Mouse (Mus musculus): ENCODE measurements around the gene Olfr1371.

Gene Olfr1371

DNA sequence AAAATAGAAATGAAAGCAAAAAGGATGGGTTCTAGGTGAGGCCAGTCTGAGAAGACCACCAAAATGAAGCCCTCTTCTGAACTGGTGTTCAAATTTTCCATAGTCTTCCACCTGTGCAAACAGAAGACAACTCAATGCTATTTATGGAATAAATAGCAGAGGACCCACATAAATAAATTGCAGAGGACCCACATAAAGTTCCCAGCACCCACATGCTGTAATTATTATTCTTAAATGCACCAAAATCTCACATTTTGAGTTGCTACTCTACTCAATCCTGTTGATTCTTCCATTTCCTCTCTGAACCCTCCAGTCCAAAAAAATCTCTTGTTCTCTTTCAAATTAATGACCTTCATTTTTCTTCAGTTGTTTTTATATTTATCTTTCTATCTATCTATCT, at the start of gene Olfr1371:
TSS of gene Olfr1371 (minus strand) at position 101 of the 400 bp plus-strand sequence.
- DNase-seq (ENCODE audit: low spot score in 2 of 2): no peak

DNA sequence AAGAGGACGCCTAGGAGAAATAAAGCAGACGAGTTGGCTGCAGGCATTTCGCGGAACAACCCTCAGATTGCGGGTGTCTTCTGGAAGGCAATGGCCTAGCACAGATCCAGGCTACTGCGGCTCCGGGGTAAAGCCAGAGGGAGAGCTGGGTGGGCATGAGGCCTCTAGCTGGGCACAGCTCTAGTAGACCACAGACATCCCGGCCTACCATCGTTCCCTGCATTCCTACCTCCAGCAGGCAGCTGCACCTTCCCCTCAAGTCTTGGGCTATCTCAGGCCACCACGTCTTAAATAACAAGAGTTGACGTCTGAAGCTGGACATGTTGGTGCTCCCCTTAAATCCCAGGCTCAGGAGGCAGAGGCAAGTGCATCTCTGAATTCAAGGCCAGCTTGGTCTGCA, 48.6 kb upstream of the Olfr1371 start:
- DNase-seq (ENCODE audit: low spot score in 2 of 2): no peak

GRCm38 (mm10) chr11:52261937-52262336, 48.1 kb upstream of the Olfr1371 start:
- DNase-seq (ENCODE audit: low spot score in 2 of 2): peak; percentile 52 to 58

GRCm38 (mm10) chr11:52260878-52261277, 47.1 kb upstream of the Olfr1371 start:
- no peak for DNase-seq (ENCODE audit: low spot score in 2 of 2)

GRCm38 (mm10) chr11:52258711-52259110, 44.9 kb upstream of the Olfr1371 start:
- DNase-seq (ENCODE audit: low spot score in 2 of 2): no peak

- no peak for DNase-seq (ENCODE audit: low spot score in 2 of 2)
These were observed 43.6 kb upstream of the Olfr1371 start for GRCm38 (mm10) chr11:52257376-52257775.

DNA sequence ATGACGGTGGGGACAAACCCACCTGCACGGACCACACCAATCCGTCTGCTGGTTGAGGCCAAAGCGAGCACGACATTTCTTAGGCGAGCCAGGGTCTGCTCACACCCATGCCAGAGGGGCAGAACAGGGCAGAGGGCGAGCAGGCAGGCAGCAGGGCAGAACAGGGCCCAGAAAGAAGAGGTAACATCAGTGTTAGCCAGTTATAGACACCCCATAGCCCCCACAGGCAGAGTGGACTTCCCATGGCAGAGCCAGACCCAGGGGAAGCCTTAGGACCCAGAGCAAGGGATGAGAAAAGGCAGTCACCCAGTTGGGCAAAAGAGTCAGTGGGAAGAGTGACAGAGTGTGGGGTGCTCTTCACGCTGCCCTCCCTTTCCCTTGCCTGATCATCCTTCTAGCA, 41.3 kb upstream of the Olfr1371 start:
- DNase-seq (ENCODE audit: low spot score in 2 of 2): no peak

- peak in 1 of 2 experiments; percentile 37 for DNase-seq (ENCODE audit: low spot score in 2 of 2)
These were observed 40.0 kb upstream of the Olfr1371 start for GRCm38 (mm10) chr11:52253674-52254375.

- DNase-seq (ENCODE audit: low spot score in 2 of 2): no peak
These were observed 38.9 kb upstream of the Olfr1371 start for GRCm38 (mm10) chr11:52252692-52253091.

DNA sequence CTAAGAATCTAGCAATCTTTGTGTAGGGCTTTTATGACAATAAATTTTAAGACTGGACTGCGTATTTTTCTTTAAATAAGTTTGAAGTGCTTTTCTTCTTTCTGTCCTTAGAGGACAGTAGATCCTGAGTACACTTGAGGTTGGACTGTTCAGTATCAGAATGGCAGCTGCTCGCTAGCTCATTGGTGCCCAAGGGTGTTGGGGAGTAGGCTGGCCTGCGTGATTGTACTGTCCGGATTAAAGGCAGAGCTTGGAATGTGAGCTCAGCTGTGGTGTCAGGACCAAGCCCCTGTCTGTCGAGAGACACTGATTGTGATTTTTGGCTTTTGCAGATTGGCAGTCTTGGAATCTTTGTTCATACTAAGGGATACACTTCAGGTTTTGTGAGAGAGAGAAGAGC, 38.0 kb upstream of the Olfr1371 start:
- DNase-seq (ENCODE audit: low spot score in 2 of 2): no peak

GRCm38 (mm10) chr11:52249452-52249851, 35.7 kb upstream of the Olfr1371 start:
- DNase-seq (ENCODE audit: low spot score in 2 of 2): no peak

DNA sequence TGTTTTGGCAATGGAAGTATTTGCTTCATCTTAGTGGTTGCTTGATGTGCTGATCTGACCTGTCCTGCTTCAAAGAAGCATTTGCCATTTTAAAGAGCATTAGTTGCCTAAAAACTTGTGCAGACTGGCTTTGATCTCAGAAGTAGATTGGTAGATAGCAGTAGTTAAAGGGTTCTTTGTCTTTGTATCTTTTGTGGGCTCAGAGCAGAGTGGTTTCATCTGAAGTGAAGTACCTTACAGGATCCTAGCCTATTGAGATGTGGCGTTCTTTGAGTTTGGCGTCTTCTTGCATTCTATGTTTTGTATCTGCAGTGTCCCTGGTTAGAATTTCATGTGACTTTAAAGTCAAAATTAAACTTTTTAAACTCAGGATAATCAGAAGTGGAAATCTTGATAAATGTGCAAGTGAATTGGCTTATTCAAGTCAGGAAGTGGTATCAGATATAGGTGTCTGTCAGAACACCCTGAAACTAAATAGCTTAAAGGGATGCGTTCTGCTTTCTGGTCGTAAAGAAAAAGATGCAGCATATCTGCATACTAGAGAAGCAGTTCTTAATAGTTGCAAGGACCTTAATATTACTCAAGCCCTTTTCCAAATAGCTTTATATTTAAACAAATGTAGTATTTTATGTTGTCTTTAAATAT, 27.2 kb upstream of the Olfr1371 start:
- no peak for DNase-seq (ENCODE audit: low spot score in 2 of 2)

DNA sequence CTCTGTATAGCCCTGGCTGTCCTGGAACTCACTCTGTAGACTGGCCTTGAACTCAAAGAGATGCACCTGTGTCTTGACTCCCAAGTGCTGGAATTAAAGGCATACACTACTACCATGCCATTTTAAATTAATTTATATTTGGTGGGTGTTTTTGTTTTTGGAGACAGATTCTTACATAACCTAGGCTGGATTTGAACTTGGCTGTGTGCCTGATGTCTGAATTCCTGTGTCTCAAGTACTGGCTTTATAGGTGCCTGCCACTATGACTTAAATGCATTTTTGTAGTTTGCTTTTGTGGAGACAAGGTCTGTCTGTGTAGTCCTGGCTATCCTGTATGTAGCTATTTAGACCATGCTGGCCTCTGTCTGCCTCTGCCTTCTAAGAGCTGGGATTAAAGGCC, 20.7 kb upstream of the Olfr1371 start:
- DNase-seq (ENCODE audit: low spot score in 2 of 2): no peak

- DNase-seq (ENCODE audit: low spot score in 2 of 2): no peak
These were observed 20.1 kb upstream of the Olfr1371 start for GRCm38 (mm10) chr11:52233906-52234305.

GRCm38 (mm10) chr11:52233043-52233653, 19.4 kb upstream of the Olfr1371 start:
- no peak for DNase-seq (ENCODE audit: low spot score in 2 of 2)

GRCm38 (mm10) chr11:52231606-52232541, 18.1 kb upstream of the Olfr1371 start, which contains the start of gene Skp1a:
TSS of gene Skp1a (plus strand) at chr11:52231995.
- DNase-seq (ENCODE audit: low spot score in 2 of 2): peak; percentile 87 to 96

DNA sequence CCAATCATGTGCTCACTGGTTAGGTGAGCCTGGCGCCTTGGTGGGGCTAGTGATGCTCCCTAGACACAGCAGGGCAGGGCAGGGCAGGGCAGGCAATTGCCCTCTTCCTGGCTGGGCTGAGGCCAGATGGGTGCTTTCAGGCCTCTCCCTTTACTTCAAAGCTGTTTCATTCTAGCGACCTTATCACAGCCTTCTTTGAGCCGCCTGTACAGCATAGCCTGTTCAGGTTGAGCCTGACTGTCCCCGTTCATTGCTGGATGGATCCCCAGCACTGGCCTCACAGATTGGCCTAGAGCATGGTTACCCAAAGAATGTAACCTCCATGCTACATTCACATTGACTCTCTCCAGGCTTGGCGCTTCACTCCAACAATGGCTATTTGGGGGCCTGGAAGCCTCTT, 16.9 kb upstream of the Olfr1371 start:
- DNase-seq (ENCODE audit: low spot score in 2 of 2): no peak

DNA sequence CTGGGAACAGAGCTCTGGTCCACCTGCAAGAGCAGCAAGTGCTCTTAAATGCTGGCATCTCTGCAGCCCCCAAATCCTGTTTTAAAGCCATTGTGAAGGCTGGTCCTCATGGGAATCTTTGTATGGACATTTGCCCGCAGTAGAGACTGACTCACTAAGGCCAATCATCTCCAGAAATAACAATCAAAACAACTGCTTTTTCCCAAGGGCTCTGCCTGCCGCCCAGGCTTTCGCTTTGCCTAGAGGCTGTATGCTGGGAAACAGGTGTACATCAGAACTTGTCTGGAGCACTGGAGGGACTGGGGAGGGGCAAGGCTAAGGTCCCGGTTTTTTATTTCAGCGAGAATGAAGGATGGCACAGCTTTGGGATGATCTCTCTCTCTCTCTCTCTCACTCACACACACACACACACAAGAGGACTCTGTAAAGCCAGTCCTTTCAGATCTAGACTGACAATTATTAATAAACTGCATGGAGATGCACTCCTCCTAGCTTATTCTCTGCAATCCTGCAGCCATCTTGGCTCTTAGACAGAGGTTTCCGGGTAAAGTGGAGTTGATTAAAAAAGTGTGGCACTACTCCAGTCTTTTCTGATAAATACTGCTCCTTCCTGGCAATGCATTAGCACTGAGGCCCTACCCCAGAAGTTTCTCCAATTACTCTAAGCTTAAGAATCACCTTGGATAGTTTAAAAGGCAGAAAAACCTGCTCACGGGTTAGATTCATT, 15.1 kb upstream of the Olfr1371 start:
- DNase-seq (ENCODE audit: low spot score in 2 of 2): no peak

DNA sequence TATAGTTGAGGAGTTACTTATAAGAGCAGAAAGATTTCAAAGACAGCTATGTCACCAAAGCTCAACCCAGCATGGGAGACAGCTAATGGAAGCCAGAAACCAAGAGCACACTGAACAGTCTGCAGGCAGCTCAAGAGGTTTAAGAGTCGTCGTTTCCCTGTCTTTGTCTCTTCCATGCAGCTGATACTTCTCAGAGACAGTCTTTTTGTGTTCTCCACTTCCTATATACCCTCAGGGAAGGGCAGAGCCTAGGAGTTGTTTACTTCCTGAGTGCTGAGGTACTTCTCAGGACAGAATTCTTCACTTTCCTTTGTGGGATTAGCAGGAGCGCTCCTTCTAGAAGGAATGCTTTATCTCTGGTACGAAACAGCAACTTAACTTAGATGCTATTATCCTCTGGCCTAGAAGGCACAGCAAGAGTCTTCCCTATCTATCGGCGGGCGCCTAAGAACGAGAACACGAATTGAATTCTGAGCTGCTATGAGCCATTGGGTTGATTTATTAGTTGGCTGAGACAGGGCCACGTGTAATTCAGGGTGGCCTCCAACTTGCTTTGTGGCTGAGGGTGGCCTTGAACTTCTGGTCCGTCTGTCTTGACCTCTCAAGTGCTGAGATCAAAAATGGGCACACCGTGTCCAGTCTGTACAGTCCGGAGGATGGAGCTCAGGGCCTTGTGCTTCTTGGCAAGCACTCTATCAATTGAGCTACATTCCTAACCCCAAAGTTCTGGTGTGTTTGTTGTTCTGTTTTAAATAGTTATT, 13.9 kb upstream of the Olfr1371 start:
- no peak for DNase-seq (ENCODE audit: low spot score in 2 of 2)

DNA sequence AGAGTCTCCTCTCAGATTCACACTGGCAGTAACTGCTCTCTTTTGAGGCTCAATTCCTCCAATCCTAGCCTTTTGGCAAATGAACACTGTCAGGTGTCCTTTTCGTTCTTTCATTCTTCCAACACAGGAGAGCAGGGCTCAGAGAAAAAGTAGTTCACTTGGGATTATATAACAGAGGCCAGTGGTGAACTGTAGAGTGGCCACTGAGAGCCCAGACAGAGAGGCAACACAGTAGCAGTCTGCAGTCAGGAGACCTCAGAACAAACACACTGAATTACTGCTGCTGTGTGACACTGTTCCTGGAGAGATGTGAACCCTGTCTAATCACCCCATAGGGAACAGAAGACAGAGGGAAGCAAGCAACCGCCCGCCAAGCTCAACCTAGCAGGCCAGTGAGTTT, 13.3 kb upstream of the Olfr1371 start:
- no peak for DNase-seq (ENCODE audit: low spot score in 2 of 2)
